Mouse (Mus musculus) myocyte (in vitro differentiated cells): ENCODE measurements around the gene Rps27a.

Experiments used
- POLR2A ChIP-seq: IDR thresholded peaks from one replicate; pipeline ENCODE4 v1.6.1; 2011; ENCODE audit warnings: low read depth, mild to moderate bottlenecking, control low read depth, moderate library complexity; ENCODE audit not compliant: insufficient read length
- POLR2AphosphoS2 ChIP-seq: IDR thresholded peaks from one replicate; pipeline ENCODE4 v1.6.1; 2011; ENCODE audit warnings: low read depth, control low read depth; ENCODE audit not compliant: insufficient read length
- USF1 ChIP-seq: IDR thresholded peaks from one replicate; pipeline ENCODE4 v1.6.1; 2011; ENCODE audit warnings: low read depth, mild to moderate bottlenecking, control low read depth, moderate library complexity

DNA sequence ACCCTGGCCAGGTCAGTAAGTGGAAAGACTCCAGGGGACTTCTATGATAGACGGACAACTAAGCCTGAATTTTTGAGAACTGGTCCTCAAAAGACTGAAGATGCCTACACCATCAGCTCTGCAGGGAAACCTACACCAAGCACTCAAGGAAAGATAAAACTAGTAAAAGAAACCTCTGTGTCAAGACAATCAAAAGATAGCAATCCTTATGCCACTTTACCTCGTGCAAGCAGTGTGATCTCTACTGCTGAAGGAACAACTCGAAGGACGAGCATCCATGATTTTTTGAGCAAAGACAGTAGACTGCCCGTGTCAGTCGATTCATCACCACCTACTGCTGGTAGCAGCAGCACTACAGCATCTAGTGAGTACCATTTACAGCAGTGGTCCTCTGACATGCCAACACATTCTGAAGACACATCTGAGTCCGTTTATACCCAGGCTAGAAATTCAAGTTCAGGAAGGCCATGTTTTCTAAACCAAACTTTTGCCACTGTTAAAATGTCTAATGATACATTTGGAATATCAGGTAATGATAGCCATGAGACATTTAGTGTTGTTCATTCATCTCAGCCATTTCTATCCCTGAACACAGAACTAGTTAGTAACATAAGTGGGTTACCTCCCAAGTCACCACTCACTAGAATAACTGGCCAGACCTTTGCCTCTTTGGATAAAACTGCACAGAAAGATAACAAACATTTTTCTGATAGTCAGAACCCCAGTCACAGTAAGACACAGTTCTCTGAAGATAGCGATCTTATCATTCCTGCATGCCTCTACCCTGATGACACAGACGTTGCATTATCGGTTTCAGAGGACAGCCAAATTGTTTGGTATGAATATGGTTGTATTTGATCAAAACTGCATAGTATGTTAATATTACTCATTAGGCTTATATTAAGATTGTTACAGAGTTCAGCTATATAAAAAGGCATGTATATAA is 43.7 kb downstream of the Rps27a start:
- TF ChIP-seq POLR2A, result no peak
- TF ChIP-seq POLR2AphosphoS2, result no peak
- no peak for TF ChIP-seq USF1
